Mouse (Mus musculus) c-Kit-positive CD71-positive TER-119-positive erythroid progenitor cells, embryonic 14.5 days (primary cell): ENCODE results near the gene Nsmce4a.

Source experiments
- DNase-seq: peaks from one replicate; pipeline ENCODE4 v3.0.0-alpha.2; 2013; ENCODE audit warnings: low spot score

Nsmce4a gene

GRCm38 (mm10) chr7:130577388-130578003 is 4.6 kb upstream of the Nsmce4a start, which contains the start of gene Tacc2:
Gene Tacc2, plus strand, starts transcription at chr7:130577438.
- no peak for DNase-seq

GRCm38 (mm10) chr7:130576981-130577380 is 4.1 kb upstream of the Nsmce4a start:
- no peak for DNase-seq

- DNase-seq = no peak
These were observed 1.5 kb upstream of the Nsmce4a start for GRCm38 (mm10) chr7:130574211-130574991.

- DNase-seq = no peak
These were observed 828 bp upstream of the Nsmce4a start for GRCm38 (mm10) chr7:130573746-130574145.

DNA sequence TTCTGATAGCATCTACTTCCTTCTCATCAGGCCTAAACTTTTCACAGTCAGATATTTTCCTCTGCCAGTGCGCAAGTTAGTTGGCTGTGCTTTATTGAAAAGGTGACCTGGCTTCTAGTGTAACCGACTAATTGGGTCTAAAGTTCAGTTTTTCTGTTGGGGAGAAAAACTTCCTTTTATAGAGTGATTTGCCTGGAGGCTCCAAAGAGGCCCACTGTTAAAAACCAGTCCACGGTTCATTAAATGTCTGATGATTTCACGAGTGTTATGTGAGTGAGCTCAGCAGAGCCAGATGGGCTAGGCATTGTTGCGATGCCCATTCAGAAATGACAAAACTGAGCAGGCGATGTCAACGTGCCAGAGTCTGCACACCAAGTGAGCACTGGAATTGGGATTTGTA is 2.4 kb downstream of the Nsmce4a start:
- no peak for DNase-seq

GRCm38 (mm10) chr7:130568783-130569436 is 4.0 kb downstream of the Nsmce4a start:
- no peak for DNase-seq

DNA sequence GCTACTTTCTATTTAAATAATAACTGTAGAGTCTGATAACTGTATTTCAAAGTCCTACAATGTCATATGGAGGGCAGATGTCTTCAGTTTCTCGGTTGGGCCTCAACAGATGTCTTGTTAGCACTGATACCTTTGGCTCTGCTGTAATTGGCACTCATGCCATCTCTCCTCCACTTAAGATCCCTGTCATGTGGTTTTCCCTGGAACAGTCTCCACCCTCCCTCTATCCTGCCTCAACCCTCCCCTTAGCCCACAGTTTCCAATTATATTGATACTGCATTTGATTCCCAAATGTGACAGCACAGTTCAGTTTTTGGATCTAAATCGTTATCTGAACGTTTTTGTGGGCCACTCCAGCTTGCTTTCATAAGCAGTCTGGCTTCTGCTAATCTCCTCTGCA is 8.3 kb downstream of the Nsmce4a start:
- no peak for DNase-seq

DNA sequence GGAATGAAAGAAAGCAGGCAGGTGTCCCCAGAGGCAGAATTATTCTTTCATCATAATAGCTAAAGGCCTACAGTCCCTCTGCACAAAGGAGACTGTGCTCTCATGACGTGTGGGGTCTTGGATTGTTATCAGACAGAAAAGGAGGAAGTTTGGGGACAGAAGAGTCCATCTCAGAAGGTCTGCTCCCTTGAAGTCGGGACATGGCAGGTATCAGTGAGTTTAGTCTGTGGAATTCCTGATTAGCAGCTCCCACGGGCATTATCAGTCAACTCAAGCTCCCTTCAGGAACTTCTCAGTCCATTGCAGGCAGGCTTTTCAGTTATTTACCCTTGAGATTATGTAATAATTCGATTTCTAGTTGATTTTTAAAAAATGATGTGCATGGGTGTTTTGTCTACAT is 9.0 kb downstream of the Nsmce4a start:
- no peak for DNase-seq

DNA sequence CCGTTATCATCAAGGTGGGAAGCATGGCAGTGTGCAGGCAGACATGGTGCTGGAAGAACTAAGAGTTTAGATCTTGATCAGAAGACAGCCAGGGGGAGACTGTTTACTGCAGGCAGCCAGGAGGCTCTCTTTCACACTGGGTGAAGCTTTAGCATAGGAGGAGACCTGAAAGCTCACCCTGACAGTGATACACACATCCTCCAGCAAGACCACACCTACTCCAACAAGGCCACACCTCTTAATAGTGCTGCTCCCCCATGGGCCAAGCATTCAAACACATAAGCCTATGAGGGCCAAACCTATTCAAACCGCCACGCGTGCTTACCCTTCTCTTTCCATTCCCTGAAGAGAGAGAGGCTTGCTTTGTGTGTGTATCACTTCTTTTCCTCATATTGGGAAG is 9.6 kb downstream of the Nsmce4a start:
- DNase-seq = no peak

- no peak for DNase-seq
These were observed 12.0 kb downstream of the Nsmce4a start for GRCm38 (mm10) chr7:130560933-130561332.

DNA sequence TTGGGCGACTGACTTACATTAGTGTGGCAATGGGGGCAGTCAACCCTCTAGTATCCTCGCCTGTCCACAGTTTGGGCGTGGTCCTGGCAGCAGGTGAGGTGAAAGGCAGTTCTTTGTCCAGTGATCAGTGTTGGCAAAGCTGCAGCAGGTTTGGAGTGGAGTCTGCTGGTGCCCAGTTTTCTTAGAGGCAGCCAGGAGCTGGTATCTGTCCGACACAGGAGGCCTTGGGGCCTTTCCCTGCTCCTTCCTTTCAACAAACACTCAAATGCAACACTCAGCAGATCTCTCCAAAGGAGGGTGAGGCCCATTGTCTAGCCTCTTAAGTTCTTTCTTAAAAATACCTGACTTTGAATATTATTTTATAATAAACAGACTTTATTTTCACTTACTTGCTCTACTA is 14.3 kb downstream of the Nsmce4a start:
- no peak for DNase-seq

DNA sequence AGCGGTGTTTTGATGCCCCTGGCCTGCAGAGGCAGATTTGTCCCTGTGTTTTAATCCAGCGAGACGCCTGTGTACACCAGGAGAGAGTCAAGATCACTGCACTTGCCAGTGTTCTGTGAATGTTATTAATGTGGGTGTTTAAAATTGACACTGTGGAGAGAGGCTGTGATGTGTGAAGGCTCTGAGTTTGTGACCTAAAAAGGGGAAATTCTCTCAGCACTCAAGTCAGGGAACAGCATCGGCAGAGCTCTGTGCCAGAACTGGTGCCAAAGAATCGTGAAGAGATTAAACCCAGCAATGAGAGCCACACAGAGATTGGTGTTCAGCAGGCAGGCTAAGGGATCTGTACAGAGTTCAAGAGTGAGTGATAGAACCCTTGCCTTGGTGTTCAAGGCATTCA is 17.3 kb downstream of the Nsmce4a start:
- DNase-seq = no peak

DNA sequence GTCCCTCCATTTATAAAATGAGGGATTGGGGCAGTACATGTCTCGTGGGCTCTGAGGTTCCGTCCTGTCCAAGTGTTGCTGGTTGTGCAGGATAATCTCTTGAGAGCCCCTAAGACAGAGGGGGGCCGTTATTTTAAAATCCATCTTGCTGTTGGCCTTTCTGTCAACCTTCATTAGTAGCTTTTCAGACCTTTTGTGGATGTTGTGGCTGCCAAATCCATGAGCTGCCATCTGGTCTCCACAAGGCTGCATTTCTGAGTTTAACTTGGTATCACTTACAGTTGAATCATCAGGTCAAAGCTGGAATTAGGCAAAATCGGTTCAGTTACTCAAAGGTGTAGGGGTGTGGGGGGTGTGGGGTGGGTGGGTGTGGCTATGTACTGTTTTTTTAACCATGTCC is 19.6 kb downstream of the Nsmce4a start:
- DNase-seq = no peak

GRCm38 (mm10) chr7:130552780-130553179 is 20.1 kb downstream of the Nsmce4a start:
- no peak for DNase-seq

GRCm38 (mm10) chr7:130547635-130548175 is 25.2 kb downstream of the Nsmce4a start:
- DNase-seq = no peak

DNA sequence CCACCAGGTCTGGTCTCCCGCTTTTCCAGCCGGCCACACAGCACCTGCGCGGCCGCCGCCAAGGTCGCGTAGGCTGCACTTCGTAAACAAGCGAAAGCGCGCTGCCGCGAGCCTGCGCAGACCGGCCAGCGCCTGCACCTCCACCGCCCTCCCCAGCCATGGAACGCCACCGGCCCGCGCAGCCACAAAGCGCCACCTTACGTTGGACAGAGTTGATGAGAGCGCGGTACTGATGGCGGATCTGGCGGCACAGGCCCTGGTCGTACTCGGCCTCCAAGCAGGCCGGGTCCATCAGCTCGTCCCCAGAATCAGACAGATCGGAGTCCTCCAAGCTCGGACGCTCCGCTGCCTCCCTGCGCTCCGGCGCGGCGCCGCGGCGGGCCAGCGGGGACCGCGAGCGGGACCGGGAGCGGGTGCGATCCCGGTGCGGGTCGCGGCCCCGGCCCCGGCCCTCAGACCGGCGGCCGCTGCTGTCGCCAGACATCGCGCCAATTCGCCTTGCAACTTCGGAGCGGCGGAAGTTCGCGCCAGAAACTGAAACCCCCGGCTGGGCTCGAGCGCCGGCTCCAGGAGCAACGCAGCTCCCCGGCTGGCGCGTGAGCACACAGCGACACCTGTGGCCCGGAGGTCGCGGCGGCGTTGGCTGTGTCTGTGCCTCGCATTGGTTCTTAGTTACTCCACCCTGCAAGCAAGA is 26.0 kb downstream of the Nsmce4a start:
- peak; percentile 86 for DNase-seq

DNA sequence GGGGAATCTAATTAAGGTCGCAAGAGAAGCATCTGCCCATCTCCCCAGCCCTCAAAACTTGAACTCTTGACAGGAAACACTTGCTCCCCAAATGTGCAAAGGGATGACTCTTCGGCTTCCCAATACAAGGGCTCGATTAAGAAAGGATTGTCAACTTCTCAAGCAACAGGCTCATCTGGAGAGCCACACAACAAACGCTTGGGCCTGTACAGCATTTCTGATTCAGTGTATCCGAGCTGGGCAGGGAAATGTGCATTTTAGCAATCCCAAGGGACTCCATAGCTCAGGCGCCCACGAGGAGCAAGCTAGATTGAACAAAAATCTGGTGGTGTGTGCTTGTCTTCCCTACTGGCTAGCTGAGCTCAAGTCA is 26.5 kb downstream of the Nsmce4a start:
- DNase-seq = no peak

DNA sequence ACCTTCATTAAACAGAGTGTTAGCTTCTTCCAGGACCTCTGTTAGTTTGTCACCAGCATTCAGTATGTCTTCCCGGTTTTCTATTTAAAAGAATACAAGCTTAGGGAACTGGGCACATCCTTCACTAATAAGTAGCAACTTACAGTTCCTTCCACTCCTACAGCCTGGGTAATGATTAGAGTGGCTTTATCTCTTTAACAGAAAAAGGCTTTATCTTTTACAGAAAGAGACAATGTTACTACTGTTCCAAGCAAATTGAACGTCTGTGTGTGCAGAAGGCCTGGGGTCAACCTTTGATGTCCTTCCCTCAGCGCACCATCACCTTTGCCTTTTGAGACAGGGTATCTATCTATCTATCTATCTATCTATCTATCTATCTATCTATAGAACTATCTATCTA is 27.0 kb downstream of the Nsmce4a start:
- DNase-seq = no peak

- no peak for DNase-seq
These were observed 27.5 kb downstream of the Nsmce4a start for GRCm38 (mm10) chr7:130545401-130545800.

- no peak for DNase-seq
These were observed 29.7 kb downstream of the Nsmce4a start for GRCm38 (mm10) chr7:130543181-130543580.

DNA sequence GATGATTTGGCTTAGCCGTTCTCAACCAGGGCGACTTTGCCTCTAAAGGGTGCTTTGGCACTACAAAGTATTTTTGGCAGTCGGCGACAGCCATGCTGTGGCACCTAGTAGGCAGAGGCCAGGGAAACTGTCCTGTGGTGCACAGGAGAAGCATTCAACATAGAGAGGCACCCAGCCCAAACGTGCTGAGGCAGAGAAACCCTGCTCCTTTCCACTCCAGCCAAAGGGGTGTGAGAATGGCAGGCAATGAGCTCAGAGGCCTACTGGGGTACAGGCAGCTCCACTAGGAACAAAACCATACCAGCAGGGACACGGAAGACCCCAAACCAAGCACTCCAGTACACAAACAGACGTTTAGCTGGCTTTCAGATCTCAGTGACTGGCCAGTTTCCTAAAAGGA is 32.7 kb downstream of the Nsmce4a start:
- no peak for DNase-seq

DNA sequence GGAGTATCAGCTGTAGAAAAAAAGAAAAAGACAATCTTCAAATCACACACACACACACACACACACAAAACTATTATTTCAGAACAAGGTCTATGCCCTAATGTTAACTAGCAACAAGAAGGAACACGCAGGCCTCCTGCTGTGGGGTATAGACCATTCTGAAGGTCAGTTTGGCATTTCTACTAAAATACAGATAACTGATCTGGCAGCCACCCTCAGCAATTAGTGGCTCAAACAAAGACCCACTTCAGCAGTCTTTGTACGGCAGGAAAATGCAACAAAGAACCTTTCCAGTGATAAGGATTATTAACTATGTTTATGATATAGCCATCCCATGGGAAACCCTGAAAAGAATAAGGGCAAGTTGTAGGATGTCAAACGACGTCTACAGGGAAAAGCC is 35.9 kb downstream of the Nsmce4a start:
- no peak for DNase-seq
